Mouse (Mus musculus) cerebellum, adult 8-10 months (tissue): Measurements from ENCODE around the gene Mybpc2.
A peak's percentile ranks its signal among the peaks of the same experiment; 100 is the strongest.

Experiments
- DNase-seq: peaks from one replicate; pipeline ENCODE4 v3.0.0; 2022

Gene Mybpc2

DNA sequence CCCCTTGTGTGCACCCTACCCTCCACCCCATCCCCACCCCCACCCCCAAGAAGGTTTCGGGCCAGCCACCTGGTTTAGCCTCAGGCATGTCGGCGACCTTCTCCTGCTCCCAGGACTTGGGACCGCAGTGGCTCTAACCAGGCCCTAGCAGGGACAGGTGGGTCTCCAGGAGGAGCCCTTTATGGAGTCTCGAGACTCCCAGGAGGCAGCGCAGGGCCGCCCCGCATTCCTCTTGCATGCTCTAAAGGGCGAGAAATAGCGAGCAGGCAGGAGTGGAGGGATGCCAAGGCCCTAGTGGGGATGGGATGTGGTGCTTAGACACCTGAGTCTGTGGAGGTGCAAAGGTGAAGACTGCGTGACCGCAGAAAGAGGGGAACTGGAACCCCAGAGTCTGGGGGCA lies at the start of gene Mybpc2:
Gene Mybpc2 (minus strand): TSS at position 155 of the 400 bp plus-strand sequence.
- no peak for DNase-seq

DNA sequence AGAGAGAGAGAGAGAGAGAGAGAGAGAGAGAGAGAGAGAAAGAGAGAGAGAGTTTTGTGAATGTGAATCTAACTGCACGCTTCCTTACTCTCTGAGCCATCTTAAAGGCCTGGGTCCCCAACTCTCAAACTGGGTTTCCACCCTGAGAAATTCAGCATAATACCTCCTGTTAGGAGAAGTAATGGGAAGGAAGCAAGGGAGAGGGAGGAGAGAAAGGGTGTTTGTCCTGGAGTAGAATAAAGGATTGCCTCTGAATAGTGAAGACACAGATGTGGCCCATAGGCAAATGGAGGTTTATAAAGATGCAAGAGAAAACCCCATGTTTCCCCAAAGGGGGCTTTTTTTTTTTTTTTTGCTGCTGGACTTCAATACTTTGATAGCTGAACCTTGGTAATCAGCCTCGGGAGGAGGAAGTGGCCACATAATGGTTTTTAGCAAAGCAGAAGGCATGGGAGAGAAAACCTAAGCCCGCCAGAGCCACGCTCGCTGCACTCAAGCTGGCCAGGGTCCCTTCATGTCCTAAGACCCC lies 48.6 kb upstream of the Mybpc2 start:
- no peak for DNase-seq

DNA sequence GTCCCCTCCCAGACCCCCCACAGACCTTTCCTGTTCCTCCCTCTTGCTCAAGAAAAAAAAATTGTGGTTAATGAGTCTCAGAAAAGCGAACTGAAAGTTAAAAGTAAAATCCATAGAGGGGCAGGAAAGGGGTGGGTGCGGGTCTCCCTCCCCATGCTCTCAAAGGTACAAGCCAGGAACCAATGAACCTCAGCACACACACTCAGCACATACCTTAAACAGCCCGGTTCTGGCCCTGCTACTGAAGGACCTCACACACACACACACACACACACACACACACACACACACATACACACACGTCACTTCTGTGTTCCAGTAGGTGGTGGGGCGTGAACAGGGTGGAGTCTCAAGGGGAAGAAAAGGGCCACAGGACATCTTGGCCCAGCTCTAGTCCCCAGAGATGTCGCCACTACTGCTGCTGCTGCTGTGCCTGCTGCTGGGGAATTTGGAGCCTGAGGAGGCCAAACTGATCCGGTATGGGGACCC lies 47.8 kb upstream of the Mybpc2 start, which contains the start of gene Napsa:
Gene Napsa (plus strand): TSS at position 168 of the 489 bp plus-strand sequence.
- DNase-seq, result no peak

DNA sequence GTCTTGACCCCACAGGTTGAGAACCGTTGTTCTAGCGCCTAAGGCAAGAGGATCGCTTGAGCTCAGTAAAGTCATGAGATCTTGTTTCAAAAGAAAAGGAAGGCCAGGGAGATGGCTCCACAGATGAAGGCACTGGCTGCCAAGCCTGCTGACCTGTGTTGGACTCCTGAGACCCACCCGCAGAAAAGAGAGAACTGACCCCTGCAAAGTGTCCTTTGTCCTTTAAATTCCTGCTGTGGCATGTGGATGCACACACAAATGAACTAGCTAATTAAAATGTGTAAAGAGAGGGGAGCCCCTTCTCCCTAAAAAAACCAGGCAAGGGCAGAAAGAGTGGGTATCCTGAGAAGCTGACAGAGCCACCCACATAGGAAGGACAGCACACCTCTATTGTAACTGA lies 47.4 kb upstream of the Mybpc2 start:
- DNase-seq, result no peak

DNA sequence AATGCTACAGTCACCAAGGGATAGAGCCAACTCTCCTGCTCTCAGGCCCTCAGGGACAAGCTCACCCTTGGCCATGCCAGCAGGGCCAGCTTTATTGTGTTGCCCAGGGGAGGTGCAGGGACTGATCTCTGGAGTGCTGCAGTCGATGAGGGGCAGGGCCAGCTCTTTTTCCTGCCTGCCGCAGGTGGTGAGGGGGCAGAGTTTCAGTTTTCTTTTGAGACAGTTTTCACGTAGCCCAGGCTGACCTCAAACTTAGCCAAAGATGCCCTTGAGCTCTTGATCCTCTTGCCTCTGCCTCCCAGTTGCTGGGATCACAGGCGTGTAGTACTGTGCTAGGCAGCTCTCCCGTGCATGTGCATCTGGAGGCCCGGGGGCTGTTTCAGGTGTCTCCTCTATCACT lies 46.5 kb upstream of the Mybpc2 start:
- DNase-seq, result no peak

DNA sequence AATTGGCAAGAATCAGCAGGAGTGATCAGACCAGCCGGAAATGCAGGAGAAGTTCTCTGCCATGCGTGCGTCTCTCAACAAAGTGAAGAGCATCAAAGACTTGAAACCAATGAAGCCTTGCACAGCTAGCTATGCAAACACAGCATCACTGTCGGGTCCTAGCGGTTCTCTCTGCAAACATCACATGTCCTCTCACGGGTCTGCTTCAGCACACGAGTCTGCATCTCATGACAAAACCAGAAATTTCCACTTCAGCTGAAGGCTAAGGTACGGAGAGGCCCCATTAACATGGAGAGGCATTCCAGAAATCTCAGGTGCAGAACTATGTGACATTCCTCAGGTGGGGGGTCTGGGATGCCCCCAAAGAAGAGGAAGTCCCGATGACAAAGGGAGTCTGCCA lies 44.3 kb upstream of the Mybpc2 start:
- no peak for DNase-seq

DNA sequence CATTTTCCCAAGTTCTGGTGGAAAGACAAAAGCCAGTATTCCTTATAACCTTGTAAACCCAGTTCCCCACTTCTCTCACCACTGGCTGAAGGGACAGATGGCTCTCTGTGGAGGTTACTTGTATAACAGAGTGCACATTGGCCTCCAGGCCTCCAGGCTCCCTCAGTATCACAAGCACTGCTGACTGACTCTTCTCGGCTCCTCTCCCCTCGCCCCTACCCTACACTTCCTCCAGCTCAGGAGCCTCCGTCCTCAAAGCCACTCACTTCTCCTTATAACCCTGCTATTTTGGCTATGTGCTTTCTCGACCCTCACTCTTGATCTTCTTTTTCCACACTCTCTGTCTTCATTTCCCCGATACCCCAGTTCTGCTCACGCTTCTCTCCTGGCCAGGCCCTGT lies 41.0 kb upstream of the Mybpc2 start:
- DNase-seq, result no peak

DNA sequence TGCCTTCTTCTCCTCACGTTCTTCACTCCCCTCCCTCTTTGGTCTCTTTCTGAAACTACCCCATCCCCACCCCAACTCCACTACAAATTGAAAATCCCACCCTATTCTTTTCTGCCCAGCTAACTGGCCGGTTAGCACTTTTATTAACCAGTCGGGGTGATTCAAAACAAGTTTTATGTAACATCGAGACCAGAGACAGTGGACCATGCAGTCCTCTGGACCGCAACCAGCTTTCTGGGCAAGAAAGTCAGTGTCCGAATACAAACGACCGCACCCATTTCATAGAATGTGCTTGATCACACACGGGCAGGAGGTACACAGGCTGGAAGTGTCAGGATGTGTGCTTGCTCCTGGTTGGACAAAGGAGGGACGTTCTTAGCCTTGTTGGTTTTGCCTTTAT lies 40.0 kb upstream of the Mybpc2 start:
- no peak for DNase-seq

DNA sequence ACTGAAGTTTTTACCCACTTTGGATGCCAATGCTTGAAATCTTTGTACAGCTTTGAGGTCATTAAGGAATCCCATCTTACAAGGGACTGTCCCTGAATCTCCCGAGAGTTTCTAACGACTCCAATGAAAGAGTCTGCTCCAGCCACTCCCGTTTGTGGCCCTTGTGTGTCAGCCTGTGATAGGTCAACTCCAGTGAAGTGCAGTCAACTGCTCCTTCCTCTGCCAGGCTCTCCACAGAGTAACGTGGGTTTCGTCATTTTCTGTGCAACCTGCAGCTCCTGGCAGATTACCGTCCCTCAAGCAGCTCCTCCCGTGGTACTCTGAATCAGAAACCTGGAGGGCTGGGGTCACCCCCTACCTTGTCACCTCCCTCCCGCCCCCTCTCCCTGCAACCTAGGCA lies 38.8 kb upstream of the Mybpc2 start:
- DNase-seq, result no peak

DNA sequence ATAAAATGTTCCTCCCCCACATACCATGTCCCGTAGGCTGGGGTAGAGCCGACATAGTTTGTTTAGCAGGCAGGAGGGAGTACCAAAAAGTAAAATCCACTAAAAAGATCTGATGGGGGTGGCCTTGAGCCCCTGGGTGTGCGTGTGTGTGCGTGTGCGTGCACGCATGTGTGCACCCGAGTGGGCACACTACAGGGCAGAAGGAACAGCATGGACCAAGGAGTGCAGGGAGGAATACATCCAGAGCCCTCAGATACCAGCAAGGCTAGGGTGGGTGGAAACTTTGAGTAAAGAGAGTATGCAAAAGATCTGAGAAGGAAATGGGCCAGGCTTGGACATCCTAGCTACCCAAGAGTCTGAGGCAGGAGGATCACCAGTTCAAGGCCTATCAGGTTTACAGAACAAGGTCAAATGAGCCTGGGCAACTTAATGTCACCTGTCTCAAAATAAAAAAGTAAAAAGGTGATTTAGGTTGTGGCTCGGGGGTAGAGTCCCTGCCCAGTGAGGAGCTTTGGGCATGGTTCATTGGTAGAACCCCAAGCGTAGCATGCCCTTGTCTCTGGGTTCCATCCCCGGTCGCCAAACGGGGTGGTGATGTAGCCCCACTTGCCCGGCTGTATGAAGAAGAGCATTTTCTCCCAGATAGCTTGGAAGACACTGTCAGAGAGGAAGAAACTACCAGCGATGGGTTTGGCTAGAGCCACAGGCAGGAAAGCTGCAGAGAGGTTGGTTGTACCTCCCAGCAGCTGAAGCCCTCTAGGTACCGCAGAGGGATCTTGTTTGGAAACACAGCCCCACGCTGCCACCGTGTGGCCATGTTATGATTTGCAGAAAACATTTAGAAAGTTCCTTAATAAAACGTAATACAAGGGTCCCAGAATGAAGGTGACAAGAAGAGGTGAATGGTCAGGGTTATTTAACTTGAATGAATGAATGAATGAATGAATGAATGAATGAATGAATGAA lies 36.3 kb upstream of the Mybpc2 start:
- peak; percentile 84 for DNase-seq

DNA sequence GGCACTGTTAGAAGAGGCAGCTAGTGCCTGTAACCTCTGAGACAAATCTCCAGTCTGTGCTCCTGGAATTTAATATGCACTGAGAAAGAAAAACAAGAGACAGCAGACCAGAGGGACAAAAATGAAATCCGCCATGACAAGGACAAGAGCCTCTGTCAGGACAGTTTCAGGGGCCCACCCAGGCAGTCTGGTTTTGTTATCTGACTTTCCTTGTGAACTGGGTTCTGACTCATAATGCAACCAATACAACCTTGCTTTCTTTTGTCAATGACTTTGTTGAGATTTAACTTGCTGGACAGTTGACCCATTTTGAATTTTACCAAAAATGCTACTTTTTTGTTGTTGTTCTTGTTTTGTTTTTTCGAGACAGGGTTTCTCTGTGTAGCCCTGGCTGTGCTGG lies 33.2 kb upstream of the Mybpc2 start:
- no peak for DNase-seq

DNA sequence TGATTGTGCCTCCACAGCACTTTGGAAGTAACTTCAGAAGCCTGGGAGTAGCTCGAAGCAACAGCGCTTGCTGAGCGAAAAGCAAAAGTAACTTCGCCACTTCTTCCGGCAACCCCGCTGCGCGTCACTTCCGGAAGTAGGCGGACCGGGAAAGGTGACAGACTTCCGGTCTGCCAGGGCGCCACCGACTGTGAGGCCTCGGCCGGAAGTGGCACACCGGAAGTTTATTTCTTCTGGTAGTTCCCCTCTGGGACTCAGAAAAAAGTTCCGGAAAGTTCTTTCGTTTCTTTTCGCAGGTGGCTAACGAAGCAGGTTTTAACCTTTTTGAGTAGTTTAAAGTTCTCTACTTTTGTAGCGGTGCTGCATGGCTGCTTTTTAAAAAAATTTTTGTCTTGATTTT lies 29.4 kb upstream of the Mybpc2 start, which contains the start of gene Nr1h2:
Gene Nr1h2 (minus strand): TSS at position 126 of the 400 bp plus-strand sequence.
- DNase-seq, result peak; percentile 92

DNA sequence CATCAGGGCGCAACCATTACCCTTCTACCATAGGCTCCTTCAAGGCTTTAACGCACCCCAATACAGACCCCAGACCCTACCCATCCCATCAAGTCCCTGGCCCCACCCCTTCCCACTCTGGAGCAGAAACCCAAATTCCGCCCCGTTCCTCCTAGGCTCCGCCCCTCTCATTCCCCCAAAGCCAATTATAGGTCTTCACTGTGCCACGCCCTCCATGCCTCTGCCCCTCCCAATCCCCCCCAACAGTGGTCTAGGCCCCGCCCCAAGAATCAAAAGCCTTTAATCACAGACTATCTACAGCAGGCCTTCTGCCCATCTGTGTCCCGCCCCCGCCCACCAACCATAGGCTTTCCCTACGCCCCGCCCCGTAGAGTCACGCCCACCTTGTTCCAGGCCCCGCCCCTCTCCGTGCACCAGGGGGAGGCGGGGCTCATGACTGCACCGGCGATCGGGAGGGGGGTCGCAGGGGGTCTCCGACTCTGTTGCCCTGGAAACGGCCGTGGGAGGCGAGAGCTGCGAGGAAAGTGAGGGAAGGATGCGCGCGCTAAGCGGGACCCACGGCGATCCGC lies 28.8 kb upstream of the Mybpc2 start:
- DNase-seq, result peak; percentile 62

DNA sequence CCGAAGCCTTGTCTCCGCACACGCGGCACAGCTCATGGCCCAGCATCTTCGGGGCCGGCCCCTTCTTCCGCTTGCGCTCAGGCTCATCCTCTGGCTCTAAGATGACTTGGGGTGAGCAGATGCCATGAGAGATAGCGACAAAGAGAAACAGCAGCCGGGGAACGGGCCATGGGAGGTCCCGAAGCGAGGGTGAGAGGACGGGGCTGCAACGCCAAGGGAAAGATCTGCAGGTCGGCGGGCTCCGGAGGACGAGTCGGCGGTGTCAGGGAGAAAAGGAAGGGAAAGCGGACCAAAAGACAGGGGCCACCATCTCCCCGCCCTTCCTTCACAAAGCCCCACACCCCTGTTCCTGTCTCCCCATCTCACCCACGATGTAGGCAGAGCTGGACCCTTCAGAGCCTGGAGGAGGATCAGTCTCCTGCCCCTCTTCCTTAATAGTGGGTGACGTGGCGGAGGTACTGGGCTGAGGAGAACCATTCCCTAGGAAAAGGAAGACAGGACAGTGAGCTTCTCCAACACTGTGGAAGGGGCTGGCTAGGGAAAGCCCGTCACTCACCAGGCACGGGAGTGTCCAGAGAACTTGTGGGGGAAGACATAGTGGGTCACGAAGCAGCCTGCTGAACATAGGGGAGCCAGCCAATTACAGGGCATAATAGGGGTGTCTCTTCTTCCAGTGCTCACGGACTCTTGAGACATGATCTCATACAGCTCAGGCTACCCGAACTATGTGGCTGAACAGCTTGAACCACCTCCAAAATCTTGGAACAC lies 27.9 kb upstream of the Mybpc2 start:
- DNase-seq, result no peak

DNA sequence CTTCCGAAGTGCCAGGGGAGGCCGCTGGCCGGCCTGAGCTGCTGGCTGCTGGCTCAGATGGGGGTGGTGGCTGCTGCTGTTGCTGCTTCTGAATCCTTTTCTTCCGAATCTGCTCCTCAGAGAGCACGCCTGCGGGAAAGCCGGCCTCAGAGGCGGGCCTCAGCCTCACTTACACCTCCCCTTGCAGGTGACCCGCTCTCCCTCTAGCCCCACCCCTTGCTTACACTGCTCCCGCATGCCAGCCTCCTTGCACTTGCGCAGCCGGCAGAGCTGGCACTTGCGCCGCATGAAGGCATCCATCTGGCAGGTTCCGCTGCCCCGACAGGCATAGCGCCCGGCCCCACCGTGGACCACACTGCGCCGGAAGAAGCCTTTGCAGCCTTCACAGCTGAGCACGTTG lies 27.3 kb upstream of the Mybpc2 start:
- peak; percentile 22 for DNase-seq

DNA sequence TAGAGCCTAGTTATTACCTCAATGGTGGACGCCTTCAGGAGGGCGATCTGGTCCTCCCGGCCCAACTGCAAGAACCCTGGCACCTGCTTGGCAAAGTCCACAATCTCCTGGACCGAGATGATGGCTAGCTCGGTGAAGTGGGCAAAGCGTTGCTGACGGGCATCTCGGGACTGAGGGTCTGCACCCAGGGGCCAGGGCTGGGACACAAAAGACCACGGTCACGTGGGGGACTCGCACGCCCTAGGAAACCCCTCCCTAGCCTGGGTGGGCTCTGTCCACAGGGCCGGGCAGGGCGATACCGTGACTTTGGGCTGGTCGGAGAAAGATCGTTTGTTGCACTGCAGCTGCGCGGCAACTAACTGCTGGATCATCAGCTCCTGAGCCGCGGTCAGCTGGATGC lies 26.8 kb upstream of the Mybpc2 start:
- DNase-seq, result no peak

DNA sequence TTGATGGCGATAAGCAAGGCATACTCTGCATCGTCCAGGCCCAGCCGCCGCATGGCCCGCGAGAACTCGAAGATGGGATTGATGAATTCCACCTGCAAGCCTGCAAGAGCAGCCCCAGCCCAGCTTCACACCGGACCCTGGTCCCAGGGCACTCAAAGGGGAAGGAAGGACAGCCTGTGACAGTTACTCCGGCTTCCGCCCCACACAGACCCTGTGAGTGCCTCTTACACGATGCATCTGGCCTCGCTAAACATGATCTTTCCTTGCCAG lies 25.9 kb upstream of the Mybpc2 start:
- no peak for DNase-seq

DNA sequence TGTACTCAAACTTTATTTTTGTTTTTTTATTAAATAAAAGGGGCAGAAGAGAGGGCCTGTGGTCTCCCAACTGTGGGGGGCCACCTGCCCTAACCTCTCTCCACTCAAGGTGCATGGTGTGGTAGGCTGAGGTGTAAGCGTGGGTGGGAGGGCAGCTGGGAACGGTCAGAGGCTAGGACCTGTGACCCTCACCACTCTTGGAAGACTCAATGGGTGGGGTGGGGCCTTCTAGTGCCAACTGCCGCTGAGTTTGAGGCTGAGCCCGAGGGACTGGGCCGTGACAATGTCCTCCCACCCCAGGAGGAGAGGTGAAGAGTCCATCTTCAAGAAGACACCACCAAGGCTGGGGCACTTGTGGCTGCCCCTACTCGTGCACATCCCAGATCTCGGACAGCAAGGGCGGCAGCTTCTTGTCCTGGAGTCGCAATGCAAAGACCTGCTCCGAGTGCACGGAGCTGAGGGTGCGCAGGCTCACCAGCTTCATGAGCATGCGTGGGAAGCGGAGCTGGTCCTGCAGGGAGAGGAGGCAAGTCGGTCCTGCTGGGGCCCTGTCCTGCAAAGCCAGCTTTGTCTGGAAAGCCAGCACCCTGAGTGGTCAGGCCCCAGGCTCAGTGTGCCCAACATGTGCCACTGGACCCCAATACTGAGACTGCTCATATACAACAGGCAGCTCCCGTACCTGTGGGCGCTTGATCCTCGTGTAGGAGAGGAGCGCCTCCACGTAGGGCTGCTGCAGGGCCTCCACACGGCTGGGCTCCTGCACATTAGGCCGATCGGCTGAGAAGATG lies 25.4 kb upstream of the Mybpc2 start:
- no peak for DNase-seq

DNA sequence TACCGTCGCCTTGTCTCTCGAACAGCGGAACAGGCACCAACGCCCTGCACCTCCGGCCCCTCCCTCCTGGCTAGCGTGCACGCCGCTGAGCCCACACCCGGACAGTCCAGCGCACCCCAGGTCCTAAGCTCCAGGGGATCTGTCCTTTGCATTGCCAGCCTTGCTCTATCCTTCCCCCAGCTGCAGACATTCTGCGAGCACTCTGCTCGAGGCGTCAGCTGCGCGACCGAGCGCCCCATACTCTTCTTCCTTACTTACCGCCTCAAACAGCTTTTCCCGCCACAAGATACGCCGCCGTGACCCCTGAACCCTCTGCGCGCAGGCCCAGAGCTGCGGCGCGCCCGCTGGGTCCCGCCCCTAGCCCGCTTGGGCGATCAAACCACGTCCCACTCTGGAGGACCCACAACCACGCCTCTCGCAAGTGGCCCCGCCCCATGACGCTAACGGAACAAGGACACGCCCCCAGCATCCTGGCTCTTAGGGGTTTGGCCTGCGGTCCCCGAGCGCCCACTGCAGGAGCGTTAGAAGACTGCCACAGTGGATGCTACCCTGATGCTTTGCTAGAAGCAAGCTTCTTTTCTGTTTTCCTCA lies 24.1 kb upstream of the Mybpc2 start, which contains the start of gene Pold1:
Gene Pold1 (minus strand): TSS at position 353 of the 591 bp plus-strand sequence.
- peak; percentile 100 for DNase-seq

DNA sequence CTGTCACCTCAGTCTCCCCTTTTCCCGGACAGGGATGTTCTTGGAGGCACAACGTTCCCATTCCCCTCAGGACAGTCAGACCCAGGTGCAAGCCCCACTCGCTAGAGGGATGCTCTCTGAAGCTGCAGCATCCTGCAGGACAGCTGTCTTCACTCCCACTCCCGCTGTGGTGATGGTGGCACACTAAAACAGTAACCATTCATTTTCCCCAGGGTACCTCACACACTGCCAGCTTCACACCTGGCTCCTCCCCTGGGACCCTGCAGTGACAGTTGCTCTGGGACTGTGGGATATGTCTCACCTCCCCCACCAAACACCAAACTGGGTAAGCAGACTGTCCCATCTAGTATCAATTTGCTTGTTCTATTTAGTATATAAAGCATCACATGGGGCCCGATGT lies 23.3 kb upstream of the Mybpc2 start:
- no peak for DNase-seq

DNA sequence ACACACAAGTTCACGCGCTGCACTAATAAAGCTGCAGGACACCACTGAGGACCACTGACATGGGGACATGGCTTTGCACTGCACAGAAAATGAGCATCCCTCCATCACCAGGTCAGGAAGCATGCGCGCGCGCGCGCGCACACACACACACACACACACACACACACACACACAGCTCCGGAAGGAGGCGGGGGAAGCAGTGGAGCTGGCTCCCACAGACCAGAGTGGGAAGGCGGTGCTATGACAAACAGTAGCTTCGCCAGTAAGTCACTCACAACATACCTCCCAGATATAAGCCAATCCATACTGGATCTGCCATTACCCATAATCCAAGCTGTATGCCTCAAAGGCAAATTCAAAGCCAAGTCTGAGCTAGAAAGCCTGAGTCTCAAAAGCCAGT lies 22.6 kb upstream of the Mybpc2 start:
- no peak for DNase-seq

DNA sequence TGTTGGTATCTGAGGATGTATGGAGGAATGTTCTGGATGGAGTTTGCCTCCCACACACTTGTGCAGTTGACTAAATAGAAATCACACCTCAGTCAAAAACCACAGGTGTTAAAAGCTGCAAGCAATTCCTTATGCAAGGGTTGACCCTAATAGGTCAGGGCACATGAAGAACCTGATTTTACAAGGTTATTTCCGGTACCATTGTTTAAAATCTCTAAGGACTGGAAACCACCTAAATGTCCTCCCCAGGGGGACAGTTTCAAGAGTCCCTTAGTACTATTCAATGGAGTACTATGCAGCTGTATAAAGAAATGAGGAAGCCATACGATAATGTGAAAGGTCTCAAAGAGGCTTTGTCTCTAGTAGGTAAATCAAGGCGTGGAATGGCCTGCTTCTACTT lies 21.8 kb upstream of the Mybpc2 start:
- DNase-seq, result no peak
